Mouse (Mus musculus): ENCODE results near the gene Spata32. TPM values are rescaled to one million over a fixed set of nuclear protein-coding genes. Genes with fewer than 3 reads are reported as not detected.

The Spata32 gene
- polyA plus RNA-seq, 1 experiment from 2014 or later: not detected

DNA sequence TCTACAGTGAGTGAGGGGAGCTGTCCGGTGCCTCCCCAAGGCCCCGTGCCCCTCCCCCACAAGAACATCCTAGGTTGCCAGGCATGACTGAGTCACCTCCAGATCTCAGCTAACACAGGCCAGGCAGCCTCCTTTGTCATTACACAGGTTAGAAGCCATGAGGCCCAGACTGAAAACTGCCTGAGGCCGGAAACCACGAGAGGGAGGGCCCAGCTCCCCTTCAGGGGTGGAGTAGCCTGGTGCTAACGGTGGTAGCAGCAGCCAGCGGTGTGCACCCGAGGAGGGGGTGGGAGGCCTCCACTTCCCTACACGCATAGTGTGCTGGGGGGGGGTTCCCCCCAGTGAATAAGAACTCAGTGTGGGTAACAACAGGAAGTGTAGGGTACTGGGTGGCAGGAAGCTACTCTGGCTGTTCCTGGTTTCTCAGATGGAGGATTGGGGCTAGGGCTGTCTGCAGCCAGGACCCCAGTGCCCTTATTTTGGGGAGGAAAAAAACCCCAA is 43.3 kb downstream of the Spata32 start:
- 41% methylated on average over 8 of the region's 8 CpGs for WGBS
- Histone ChIP-seq H3K36me3 (ENCODE audit: insufficient read depth) (no peaks in the 10 kb centered on the region), H3K27ac (ENCODE audit: low read depth) (no peak overlapping the region), H3K9ac (no peak overlapping the region), H3K9me3 (ENCODE audit: low read depth, low read length) (no peaks in the 10 kb centered on the region), H3K27me3 (ENCODE audit: insufficient read depth, low read length) (peaks cover 32% of the 10 kb centered on the region), H3K4me1 (ENCODE audit: insufficient read depth) (no peaks in the 10 kb centered on the region), H3K4me2 (no peak overlapping the region), H3K4me3 (ENCODE audit: low read depth, low read length) (no peak overlapping the region)
- TF ChIP-seq CTCF (IDR thresholded peaks at IDR 0.05; ENCODE audit: low read depth): no peak
- no peak for ATAC-seq (ENCODE audit: insufficient read depth)
- DNase-seq: no peak

DNA sequence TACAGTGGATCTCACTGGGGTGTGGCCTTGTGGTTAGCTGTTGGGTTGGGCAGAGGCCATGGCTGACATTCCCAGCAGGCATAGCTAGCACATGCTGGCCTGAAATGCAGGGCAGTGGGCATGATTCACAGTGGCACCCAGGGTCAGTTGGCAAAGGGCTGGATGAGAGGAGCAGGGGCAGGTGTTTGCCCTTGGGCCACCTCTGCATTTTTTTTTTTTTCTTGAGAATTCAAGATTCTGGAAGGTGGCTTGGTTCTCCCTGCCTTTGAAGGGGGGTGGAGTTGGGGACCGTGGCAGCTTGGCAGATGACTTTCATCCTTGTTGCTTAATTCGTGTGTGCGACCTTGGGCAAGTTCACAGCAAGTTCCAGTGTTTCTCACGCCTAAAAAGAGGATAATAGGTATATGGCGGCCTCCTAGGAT is 43.8 kb downstream of the Spata32 start:
- H3K27me3 ChIP-seq (ENCODE audit: insufficient read depth, low read length): peaks cover 37% of the 10 kb centered on the region
- H3K4me2 ChIP-seq: no peak overlapping the region
- no peaks in the 10 kb centered on the region for H3K4me1 ChIP-seq (ENCODE audit: insufficient read depth)
- no peak overlapping the region for H3K9ac ChIP-seq
- 78% methylated on average over 5 of the region's 5 CpGs for WGBS
- H3K9me3 ChIP-seq (ENCODE audit: low read depth, low read length): no peaks in the 10 kb centered on the region
- ATAC-seq (ENCODE audit: insufficient read depth) (no peak), DNase-seq (no peak)
- no peak overlapping the region for H3K27ac ChIP-seq (ENCODE audit: low read depth)
- no peak for TF ChIP-seq CTCF (IDR thresholded peaks at IDR 0.05; ENCODE audit: low read depth)
- H3K4me3 ChIP-seq (ENCODE audit: low read depth, low read length): no peak overlapping the region
- H3K36me3 ChIP-seq (ENCODE audit: insufficient read depth): no peaks in the 10 kb centered on the region

DNA sequence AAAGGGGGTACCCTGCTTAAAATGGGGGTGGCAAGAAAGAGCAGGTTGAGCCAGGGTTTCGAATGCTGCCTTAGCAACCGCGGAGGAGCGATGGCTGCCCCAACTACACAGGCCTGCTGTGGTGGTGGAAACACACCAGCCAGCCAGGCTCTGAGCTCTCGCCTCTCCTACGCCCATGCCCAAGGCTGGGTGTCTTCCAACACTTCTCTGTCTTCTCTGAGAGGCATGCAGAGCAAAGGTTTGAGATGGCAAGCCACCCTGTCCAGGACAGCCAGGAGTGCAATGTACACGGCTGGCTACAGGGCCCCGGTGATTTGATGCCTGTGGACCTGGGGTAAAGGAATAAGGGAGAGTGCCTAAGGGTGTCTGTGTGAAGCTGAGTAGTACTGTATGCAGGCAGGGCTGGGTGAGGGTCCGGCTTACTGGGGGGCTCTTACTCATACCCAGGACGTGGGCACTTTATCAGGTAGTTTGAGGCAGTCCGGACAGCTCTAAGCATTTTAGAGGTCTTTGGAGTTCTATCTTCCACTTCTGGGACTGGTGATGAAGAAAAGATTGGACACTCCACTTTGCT is 44.4 kb downstream of the Spata32 start:
- no peak for TF ChIP-seq CTCF (IDR thresholded peaks at IDR 0.05; ENCODE audit: low read depth)
- Histone ChIP-seq H3K4me1 (ENCODE audit: insufficient read depth) (no peaks in the 10 kb centered on the region), H3K4me3 (ENCODE audit: low read depth, low read length) (no peak overlapping the region), H3K9ac (no peak overlapping the region), H3K4me2 (no peak overlapping the region), H3K27me3 (ENCODE audit: insufficient read depth, low read length) (peaks cover 43% of the 10 kb centered on the region), H3K9me3 (ENCODE audit: low read depth, low read length) (no peaks in the 10 kb centered on the region), H3K27ac (ENCODE audit: low read depth) (no peak overlapping the region), H3K36me3 (ENCODE audit: insufficient read depth) (no peaks in the 10 kb centered on the region)
- 92% methylated on average over 11 of the region's 11 CpGs for WGBS
- ATAC-seq (ENCODE audit: insufficient read depth) (no peak), DNase-seq (no peak)

DNA sequence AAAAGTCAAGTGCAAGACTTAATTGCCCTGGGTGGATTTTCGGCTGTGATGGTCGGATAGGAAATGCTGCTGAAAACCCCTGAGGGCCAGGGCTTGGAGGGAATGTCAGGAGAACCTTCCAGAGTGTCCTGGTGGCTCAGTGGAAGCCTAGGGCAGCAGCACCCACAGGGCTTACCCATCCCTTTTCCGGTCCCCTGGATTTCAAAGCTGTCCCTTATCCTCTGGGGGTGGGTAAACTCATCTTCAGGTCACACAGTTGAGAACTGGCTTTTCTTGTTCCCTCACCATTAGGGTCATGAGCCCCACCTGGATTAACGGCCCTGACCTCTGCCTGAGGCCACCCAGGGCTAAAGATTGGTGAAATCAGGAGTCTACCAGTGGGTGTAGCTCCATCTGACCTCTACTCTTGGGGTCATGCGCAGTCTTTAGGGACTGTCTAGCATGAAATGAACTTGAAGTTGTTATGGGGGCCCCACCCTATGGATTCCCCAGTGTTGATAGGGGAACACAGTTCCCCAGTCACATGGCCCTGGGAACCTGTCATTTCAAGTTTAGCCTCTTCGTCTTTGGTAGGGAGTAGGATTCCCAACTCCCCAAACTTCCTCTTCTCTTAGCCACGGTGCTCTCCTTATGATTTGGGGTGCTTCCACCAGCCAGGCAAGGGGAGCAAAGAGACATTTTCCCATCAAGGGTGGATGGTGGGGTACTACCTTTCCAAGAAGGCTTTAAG is 45.0 kb downstream of the Spata32 start:
- Histone ChIP-seq H3K9me3 (ENCODE audit: low read depth, low read length) (no peaks in the 10 kb centered on the region), H3K4me3 (ENCODE audit: low read depth, low read length) (no peak overlapping the region), H3K4me1 (ENCODE audit: insufficient read depth) (no peaks in the 10 kb centered on the region), H3K9ac (no peak overlapping the region), H3K36me3 (ENCODE audit: insufficient read depth) (no peaks in the 10 kb centered on the region), H3K27me3 (ENCODE audit: insufficient read depth, low read length) (peaks cover 44% of the 10 kb centered on the region), H3K27ac (ENCODE audit: low read depth) (no peak overlapping the region), H3K4me2 (no peak overlapping the region)
- ATAC-seq (ENCODE audit: insufficient read depth) (no peak), DNase-seq (no peak)
- 76% methylated on average over 7 of the region's 7 CpGs for WGBS
- TF ChIP-seq CTCF (IDR thresholded peaks at IDR 0.05; ENCODE audit: low read depth): no peak

DNA sequence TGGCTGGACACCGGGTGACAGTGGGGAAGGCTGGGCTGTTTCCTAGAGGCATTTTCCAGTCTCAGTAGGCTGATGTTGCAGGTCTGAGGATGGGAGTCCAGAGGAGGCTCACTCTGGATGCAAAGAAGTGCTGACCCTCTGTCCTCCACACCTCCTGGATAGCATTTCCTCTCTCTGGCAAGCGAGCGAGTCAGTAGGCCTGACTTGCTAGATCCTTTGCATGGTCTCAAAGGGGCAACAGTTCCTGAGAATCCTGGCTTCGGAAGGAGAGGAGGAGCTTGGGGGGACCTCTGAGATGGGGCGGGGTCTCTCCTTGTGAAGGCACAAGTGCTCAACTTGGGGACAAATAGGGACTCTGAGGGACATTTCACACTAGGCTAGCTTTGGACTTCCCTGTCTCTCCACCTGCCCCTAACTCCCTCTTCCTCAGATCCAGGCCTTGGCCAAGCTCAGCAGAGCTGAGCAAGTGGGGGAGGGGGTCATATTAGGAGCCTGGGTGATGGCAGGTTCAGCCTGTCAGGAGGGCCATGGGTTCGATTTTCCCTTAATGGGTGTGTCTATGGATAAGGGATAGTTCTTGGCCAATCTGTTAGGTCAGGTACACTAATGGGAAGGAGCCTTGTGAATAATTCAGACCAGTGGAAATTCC is 45.7 kb downstream of the Spata32 start:
- no peak overlapping the region for H3K4me2 ChIP-seq
- no peak overlapping the region for H3K4me3 ChIP-seq (ENCODE audit: low read depth, low read length)
- H3K27me3 ChIP-seq (ENCODE audit: insufficient read depth, low read length): peaks cover 44% of the 10 kb centered on the region
- no peak for TF ChIP-seq CTCF (IDR thresholded peaks at IDR 0.05; ENCODE audit: low read depth)
- H3K9me3 ChIP-seq (ENCODE audit: low read depth, low read length): no peaks in the 10 kb centered on the region
- ATAC-seq (ENCODE audit: insufficient read depth): no peak
- no peak overlapping the region for H3K27ac ChIP-seq (ENCODE audit: low read depth)
- DNase-seq: no peak
- H3K9ac ChIP-seq: no peak overlapping the region
- WGBS: 57% methylated on average over 6 of the region's 6 CpGs
- H3K4me1 ChIP-seq (ENCODE audit: insufficient read depth): no peaks in the 10 kb centered on the region
- H3K36me3 ChIP-seq (ENCODE audit: insufficient read depth): no peaks in the 10 kb centered on the region

DNA sequence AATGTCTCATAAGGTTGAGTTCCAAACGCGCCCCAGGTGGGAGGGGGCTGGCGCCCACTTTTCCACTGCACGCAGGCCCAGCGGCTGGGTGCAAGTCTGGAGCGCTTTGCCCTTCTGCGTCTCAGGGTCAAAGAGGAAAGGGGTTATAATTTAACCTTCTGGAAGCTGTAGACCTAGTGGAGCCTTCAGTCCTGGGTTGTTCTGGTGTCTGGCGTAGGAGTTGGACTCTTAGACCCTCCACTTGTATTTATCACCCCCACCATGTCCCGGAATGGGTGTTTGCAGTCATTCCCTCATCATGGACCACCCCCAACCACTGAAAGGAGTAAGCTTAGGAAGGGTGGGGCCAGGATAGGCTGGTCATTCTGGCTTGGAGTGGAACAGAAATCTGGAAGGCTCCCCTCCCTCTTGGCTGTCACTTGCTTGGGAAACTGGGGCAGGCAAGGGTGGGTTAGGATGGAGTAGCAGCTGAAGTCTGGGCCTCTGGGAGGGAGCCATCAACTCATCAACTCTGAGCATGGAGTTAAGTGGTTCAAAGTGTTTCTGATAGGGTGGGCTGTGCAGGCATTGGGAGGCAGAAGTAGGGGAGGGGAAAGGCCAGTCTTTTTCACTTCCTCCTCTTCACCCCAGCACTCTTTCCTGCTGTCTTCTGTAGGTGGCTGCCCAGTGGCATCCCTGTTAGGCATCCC is 46.4 kb downstream of the Spata32 start:
- Histone ChIP-seq H3K4me3 (ENCODE audit: low read depth, low read length) (peak overlapping the region; percentile 55; the same call in 1 of the 2 replicates), H3K36me3 (ENCODE audit: insufficient read depth) (no peaks in the 10 kb centered on the region)
- no peak for TF ChIP-seq CTCF (IDR thresholded peaks at IDR 0.05; ENCODE audit: low read depth)

DNA sequence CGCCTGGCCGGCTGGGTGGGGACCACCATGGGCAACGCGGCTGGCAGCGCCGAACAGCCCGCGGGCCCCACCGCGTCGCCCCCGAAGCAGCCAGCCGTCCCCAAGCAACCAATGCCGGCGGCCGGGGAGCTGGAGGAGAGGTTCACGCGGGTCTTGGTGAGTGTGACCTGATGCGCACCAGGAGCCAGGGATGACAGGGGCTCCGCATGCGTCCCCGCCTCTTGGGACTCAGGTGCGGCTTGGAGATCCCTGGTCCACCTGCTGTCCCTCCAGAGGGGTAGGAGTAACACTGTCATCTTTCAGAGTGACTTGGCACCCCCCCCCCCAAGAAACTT is 47.0 kb downstream of the Spata32 start:
- Histone ChIP-seq H3K9me3 (ENCODE audit: low read depth, low read length) (no peaks in the 10 kb centered on the region), H3K27me3 (ENCODE audit: insufficient read depth, low read length) (peaks cover 44% of the 10 kb centered on the region), H3K9ac (peak overlapping the region; percentile 54), H3K36me3 (ENCODE audit: insufficient read depth) (no peaks in the 10 kb centered on the region), H3K4me1 (ENCODE audit: insufficient read depth) (no peaks in the 10 kb centered on the region), H3K27ac (ENCODE audit: low read depth) (no peak overlapping the region), H3K4me3 (ENCODE audit: low read depth, low read length) (peak overlapping the region; percentile 55), H3K4me2 (peak overlapping the region; percentile 94)
- WGBS: 2% methylated on average over 23 of the region's 23 CpGs
- DNase-seq (no peak), ATAC-seq (ENCODE audit: insufficient read depth) (no peak)
- TF ChIP-seq CTCF (IDR thresholded peaks at IDR 0.05; ENCODE audit: low read depth): no peak

More for the DNA sequence above, 46.4 kb downstream of the Spata32 start:
- H3K9me3 ChIP-seq (ENCODE audit: low read depth, low read length): no peaks in the 10 kb centered on the region
- DNase-seq (no peak), ATAC-seq (ENCODE audit: insufficient read depth) (no peak)
- H3K27me3 ChIP-seq (ENCODE audit: insufficient read depth, low read length): peaks cover 44% of the 10 kb centered on the region
- peak overlapping the region; percentile 94; the same call in 1 of the 2 replicates for H3K4me2 ChIP-seq
- no peak overlapping the region for H3K27ac ChIP-seq (ENCODE audit: low read depth)
- whole genome bisulfite sequencing: 48% methylated on average over 9 of the region's 9 CpGs
- H3K4me1 ChIP-seq (ENCODE audit: insufficient read depth): no peaks in the 10 kb centered on the region
- H3K9ac ChIP-seq: no peak overlapping the region
